Mouse (Mus musculus): ENCODE data around the gene Gm3543. TPM values are rescaled to one million over a fixed set of nuclear protein-coding genes. Genes with fewer than 3 reads are reported as not detected.
"Not testable (repeated sequence)": the region's sequence is repeated elsewhere in the genome, so short reads cannot be mapped to it uniquely, and the experiment has no call there.

The Gm3543 gene
- 1 to 10 TPM in 1 of 2 experiments, under 1 TPM in 1; 0.86 to 1.1 TPM for total RNA-seq (2021)
- long read RNA-seq: 0 reads

- not testable (repeated sequence) for DNase-seq (ENCODE audit: low spot score in 2 of 2)
Measured at GRCm38 (mm10) chr14:41983225-41983624, at the start of gene Gm3543. Gene Gm3543, minus strand, starts transcription at chr14:41983325.

- DNase-seq (ENCODE audit: low spot score in 2 of 2): not testable (repeated sequence)
Measured at GRCm38 (mm10) chr14:41968596-41968995, 14.5 kb downstream of the Gm3543 start.

- DNase-seq (ENCODE audit: low spot score in 2 of 2): not testable (repeated sequence)
Measured at GRCm38 (mm10) chr14:41967827-41968226, 15.3 kb downstream of the Gm3543 start, which contains the start of gene Gm6401. Gene Gm6401, minus strand, starts transcription at chr14:41967927.

- not testable (repeated sequence) for DNase-seq (ENCODE audit: low spot score in 2 of 2)
Measured at GRCm38 (mm10) chr14:41964095-41964494, 19.0 kb downstream of the Gm3543 start.

GRCm38 (mm10) chr14:41943695-41944094 lies 39.4 kb downstream of the Gm3543 start, which contains the start of gene 1700024B05Rik:
Gene 1700024B05Rik, plus strand, starts transcription at chr14:41943995.
- not testable (repeated sequence) for DNase-seq (ENCODE audit: low spot score in 2 of 2)

Other genes starting within 250 kb of the Gm3543 start
- gene Gm7929, start 232.7 kb downstream of the Gm3543 start, total RNA-seq (2021): not detected
- gene Gm47189, start 210.9 kb downstream of the Gm3543 start, total RNA-seq (2021): not detected
- gene Gm7980, start 76.0 kb downstream of the Gm3543 start, total RNA-seq (2021): not detected
- gene 1700049E17Rik1, start 58.4 kb downstream of the Gm3543 start, total RNA-seq (2021): not detected
- not detected for gene 1700024B05Rik, start 39.3 kb downstream of the Gm3543 start, total RNA-seq (2021)
- gene Gm6401, start 15.4 kb downstream of the Gm3543 start, total RNA-seq (2021): not detected
- gene Gm7951, start 134.0 kb upstream of the Gm3543 start, total RNA-seq (2021): not detected
- gene Gm17027, start 179.3 kb upstream of the Gm3543 start, total RNA-seq (2021): not detected
- 1 to 10 TPM; 1.6 to 2.5 TPM for gene Gm3573, start 207.5 kb upstream of the Gm3543 start, total RNA-seq (2021)